Mouse (Mus musculus) spleen, adult 10 weeks (tissue): ENCODE results near the gene Cdkl1. TPM values are rescaled to one million over a fixed set of nuclear protein-coding genes. Genes with fewer than 3 reads are reported as not detected.

Experiments used
- polyA plus RNA-seq: library from polyadenylated mRNA; stranded (reverse); fragments of 350-450 nt; fragmentation: Illumina TruSeq; extraction: RNeasy Lipid Tissue Mini Kit (QIAGEN cat#74804); gene quantifications from one replicate; pipeline ENCODE4 v1.2.3, GENCODE M21; 2015; ENCODE audit warnings: low replicate concordance; ENCODE audit not compliant: insufficient read depth

Cdkl1 gene
- 7.7 TPM for polyA plus RNA-seq

GRCm38 (mm10) chr12:69790530-69791505 lies at the start of gene Cdkl1:
Gene Cdkl1, minus strand, starts transcription at chr12:69791267.

GRCm38 (mm10) chr12:69724711-69725460 lies 66.2 kb downstream of the Cdkl1 start, which contains the start of the genes L2hgdh and Atp5s:
Gene L2hgdh, minus strand, starts transcription at chr12:69724873.
Gene Atp5s, plus strand, starts transcription at chr12:69724950.

Other genes with a start within 250 kb of the Cdkl1 start
- 12.0 TPM for gene Vcpkmt, start 208.2 kb downstream of the Cdkl1 start, polyA plus RNA-seq
- 33.5 TPM for gene Sos2, start 109.4 kb downstream of the Cdkl1 start, polyA plus RNA-seq
- gene L2hgdh, start 66.4 kb downstream of the Cdkl1 start, polyA plus RNA-seq: 9.3 TPM
- 18.1 TPM for gene Atp5s, start 66.3 kb downstream of the Cdkl1 start, polyA plus RNA-seq
- 4.7 TPM for gene Atl1, start 101.3 kb upstream of the Cdkl1 start, polyA plus RNA-seq
- gene Map4k5, start 101.9 kb upstream of the Cdkl1 start, polyA plus RNA-seq: 38.0 TPM
- gene Sav1, start 195.7 kb upstream of the Cdkl1 start, polyA plus RNA-seq: 109 TPM